ENCODE assay signal across 18 mouse cellular contexts in the genomic region with DNA sequence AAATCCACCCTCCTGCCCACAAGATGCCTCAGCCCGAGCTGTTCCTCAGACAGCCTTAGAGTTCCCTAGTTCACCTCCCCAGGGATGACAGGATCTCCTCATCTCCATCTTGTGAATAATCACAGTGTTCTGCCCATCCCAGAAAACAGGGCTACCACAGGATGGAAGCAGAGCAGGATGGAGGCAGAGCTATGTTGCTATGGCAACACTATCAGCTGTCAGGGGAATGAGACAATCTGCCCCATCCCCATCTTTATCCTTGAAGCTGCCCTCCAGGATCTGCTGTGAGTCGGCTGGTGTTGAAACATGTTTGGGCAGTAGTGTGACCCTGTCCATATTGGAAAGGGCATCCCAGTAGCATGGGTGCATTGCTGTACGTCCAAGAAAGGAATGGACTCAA. TPM values are rescaled to one million over a fixed set of nuclear protein-coding genes. Genes with fewer than 3 reads are reported as not detected.
DNase-seq lines count a peak whose midpoint lies in the region; ATAC-seq lines count a peak whose summit lies in the region.
"Had no signal": no experiment of that assay in that cellular context is flagged by ENCODE, and none has a peak within 500 bp of the region (broad histone marks: within the 10 kb centered on the region; RNA-seq: fewer than 3 reads in every experiment).

No protein-coding gene starts in this region.

- H3K36me3 ChIP-seq in neural tube, embryonic 12.5 days: no peaks in the 10 kb centered on the region
- H3K36me3 ChIP-seq in hindbrain, embryonic 11.5 days (ENCODE audit: control insufficient read depth, insufficient read depth, low read length): no peaks in the 10 kb centered on the region
- no peaks in the 10 kb centered on the region for H3K36me3 ChIP-seq in midbrain, embryonic 13.5 days
- H3K36me3 ChIP-seq: embryonic facial prominence, embryonic 12.5 days; heart, embryonic 13.5 days; limb, embryonic 12.5 days; liver, embryonic 15.5 days had no signal

- H3K9ac ChIP-seq in neural tube, embryonic 12.5 days: no peak overlapping the region
- H3K9ac ChIP-seq in hindbrain, embryonic 11.5 days (ENCODE audit: low read depth, low read length): no peak overlapping the region
- H3K9ac ChIP-seq in midbrain, embryonic 13.5 days (replicated peaks): no peak overlapping the region
- H3K9ac ChIP-seq: embryonic facial prominence, embryonic 12.5 days; heart, embryonic 13.5 days; limb, embryonic 12.5 days; liver, embryonic 15.5 days had no signal

- DNase-seq in neural tube, embryonic 10.5 days (ENCODE audit: extremely low spot score, low spot score): no peak
- peak; percentile 46 for DNase-seq in hindbrain, embryonic 11.5 days (ENCODE audit: low spot score)
- no peak for DNase-seq in kidney, postnatal 10 days
- DNase-seq in right cerebral cortex, adult 18-20 months: no peak
- DNase-seq: cerebellum, postnatal 25 days; gastrocnemius, postnatal 36 days; kidney, adult 9 months; lung, postnatal 36 days had no signal

- H3K27me3 ChIP-seq in neural tube, embryonic 12.5 days (replicated peaks): peaks cover 25% of the 10 kb centered on the region
- peaks cover 2% of the 10 kb centered on the region for H3K27me3 ChIP-seq in hindbrain, embryonic 11.5 days (ENCODE audit: control insufficient read depth, insufficient read depth, low read length)
- peaks cover 16% of the 10 kb centered on the region; the same call in 1 of the 2 replicates for H3K27me3 ChIP-seq in midbrain, embryonic 13.5 days

- ATAC-seq in neural tube, embryonic 12.5 days (ENCODE audit: low FRiP score, low read depth): 0 out of 2 replicates have a peak, but pooled peaks have one; percentile 44
- peak; percentile 61; the same call in 1 of the 2 replicates for ATAC-seq in hindbrain, embryonic 11.5 days (ENCODE audit: low FRiP score)
- peak; percentile 86 for ATAC-seq in midbrain, embryonic 13.5 days
- ATAC-seq in erythroid progenitor cell, adult 5-6 weeks (replicated peaks; ENCODE audit: low FRiP score, poor library complexity, severe bottlenecking): no peak

- H3K4me1 ChIP-seq in neural tube, embryonic 12.5 days: peaks cover 18% of the 10 kb centered on the region
- 0 out of 2 replicates have a peak, but pooled peaks cover 2% of the 10 kb centered on the region for H3K4me1 ChIP-seq in hindbrain, embryonic 11.5 days (replicated peaks; ENCODE audit: control insufficient read depth, insufficient read depth, low read length)
- peaks cover 34% of the 10 kb centered on the region for H3K4me1 ChIP-seq in midbrain, embryonic 13.5 days (replicated peaks)
- H3K4me1 ChIP-seq: liver, embryonic 15.5 days had no signal

- no peak overlapping the region for H3K4me3 ChIP-seq in neural tube, embryonic 12.5 days
- no peak overlapping the region for H3K4me3 ChIP-seq in hindbrain, embryonic 11.5 days (ENCODE audit: low read depth, low read length)
- no peak overlapping the region for H3K4me3 ChIP-seq in midbrain, embryonic 13.5 days (replicated peaks)
- H3K4me3 ChIP-seq: embryonic facial prominence, embryonic 12.5 days; heart, embryonic 13.5 days; limb, embryonic 12.5 days; liver, embryonic 15.5 days had no signal

- no peak overlapping the region for H3K4me2 ChIP-seq in neural tube, embryonic 12.5 days (replicated peaks)
- no peak overlapping the region for H3K4me2 ChIP-seq in hindbrain, embryonic 11.5 days (replicated peaks; ENCODE audit: low read depth, low read length)
- H3K4me2 ChIP-seq in midbrain, embryonic 13.5 days (replicated peaks): 0 out of 2 replicates have a peak overlapping the region, but pooled peaks have one; percentile 7
- H3K4me2 ChIP-seq: embryonic facial prominence, embryonic 12.5 days; heart, embryonic 13.5 days; limb, embryonic 12.5 days; liver, embryonic 15.5 days had no signal

- H3K27ac ChIP-seq in neural tube, embryonic 12.5 days: no peak overlapping the region
- H3K27ac ChIP-seq in hindbrain, embryonic 11.5 days (ENCODE audit: low read depth, low read length): no peak overlapping the region
- peak overlapping the region; percentile 65 for H3K27ac ChIP-seq in midbrain, embryonic 13.5 days
- H3K27ac ChIP-seq: embryonic facial prominence, embryonic 12.5 days; heart, embryonic 13.5 days; limb, embryonic 12.5 days; liver, embryonic 15.5 days had no signal

- H3K9me3 ChIP-seq in neural tube, embryonic 12.5 days: no peaks in the 10 kb centered on the region
- H3K9me3 ChIP-seq in hindbrain, embryonic 11.5 days (ENCODE audit: control insufficient read depth, low read length): no peaks in the 10 kb centered on the region
- H3K9me3 ChIP-seq in midbrain, embryonic 13.5 days: no peaks in the 10 kb centered on the region; the same call in 1 of the 2 replicates
- H3K9me3 ChIP-seq: embryonic facial prominence, embryonic 12.5 days; heart, embryonic 13.5 days; limb, embryonic 12.5 days; liver, embryonic 15.5 days had no signal

- 54% methylated on average over 3 of the region's 3 CpGs for WGBS in neural tube, embryonic 12.5 days
- 59% methylated on average over 3 of the region's 3 CpGs for WGBS in hindbrain, embryonic 11.5 days
- WGBS in midbrain, embryonic 13.5 days: 27% methylated on average over 3 of the region's 3 CpGs

RNA-seq across cellular contexts. Expression of a gene that starts 9.5 kb away (rescaled TPM):
- polyA plus RNA-seq in neural tube, embryonic 12.5 days (2016; fragmentation: Nextera tagmentation; extraction: Ambion mirVana): not detected in 2 replicates
- polyA plus RNA-seq in hindbrain, embryonic 11.5 days (2014; fragmentation: Nextera tagmentation; extraction: Ambion mirVana): not detected in 2 replicates
- not detected in 2 replicates for polyA plus RNA-seq in midbrain, embryonic 13.5 days (2015; fragmentation: Nextera tagmentation; extraction: Ambion mirVana)
- total RNA-seq in erythroid progenitor cell, adult 5-6 weeks (2015; ENCODE audit: low replicate concordance): not detected in 2 replicates
- not detected in 2 replicates for total RNA-seq in erythroid progenitor cell, adult 5-6 weeks (2017; ENCODE audit: low replicate concordance)
- total RNA-seq: gastrocnemius, postnatal 36 days; hematopoietic stem cell, adult 5-6 weeks; layer of hippocampus, postnatal 14 days; monocyte, adult 5-6 weeks had no signal
- polyA plus RNA-seq: embryonic facial prominence, embryonic 12.5 days; heart, embryonic 13.5 days; limb, embryonic 12.5 days; liver, embryonic 15.5 days had no signal

RNA-seq across cellular contexts. Expression of a gene that starts 19.2 kb away (rescaled TPM):
- polyA plus RNA-seq in neural tube, embryonic 12.5 days (2016; fragmentation: Nextera tagmentation; extraction: Ambion mirVana): 0.11 and 0.20 TPM in 2 replicates
- 0.70 and 1.2 TPM in 2 replicates for polyA plus RNA-seq in hindbrain, embryonic 11.5 days (2014; fragmentation: Nextera tagmentation; extraction: Ambion mirVana)
- polyA plus RNA-seq in midbrain, embryonic 13.5 days (2015; fragmentation: Nextera tagmentation; extraction: Ambion mirVana): not detected in 2 replicates
- not detected in 2 replicates for total RNA-seq in erythroid progenitor cell, adult 5-6 weeks (2015; ENCODE audit: low replicate concordance)
- not detected in 2 replicates for total RNA-seq in erythroid progenitor cell, adult 5-6 weeks (2017; ENCODE audit: low replicate concordance)
- total RNA-seq: gastrocnemius, postnatal 36 days; hematopoietic stem cell, adult 5-6 weeks; monocyte, adult 5-6 weeks had no signal
- polyA plus RNA-seq: limb, embryonic 12.5 days had no signal

RNA-seq across cellular contexts. Expression of a gene that starts 21.5 kb away (rescaled TPM):
- polyA plus RNA-seq in neural tube, embryonic 12.5 days (2016; fragmentation: Nextera tagmentation; extraction: Ambion mirVana): not detected in 2 replicates
- polyA plus RNA-seq in hindbrain, embryonic 11.5 days (2014; fragmentation: Nextera tagmentation; extraction: Ambion mirVana): not detected in 2 replicates
- not detected in 2 replicates for polyA plus RNA-seq in midbrain, embryonic 13.5 days (2015; fragmentation: Nextera tagmentation; extraction: Ambion mirVana)
- not detected in 2 replicates for total RNA-seq in erythroid progenitor cell, adult 5-6 weeks (2015; ENCODE audit: low replicate concordance)
- not detected in 2 replicates for total RNA-seq in erythroid progenitor cell, adult 5-6 weeks (2017; ENCODE audit: low replicate concordance)
- total RNA-seq: gastrocnemius, postnatal 36 days; hematopoietic stem cell, adult 5-6 weeks; layer of hippocampus, postnatal 14 days; monocyte, adult 5-6 weeks had no signal
- polyA plus RNA-seq: embryonic facial prominence, embryonic 12.5 days; limb, embryonic 12.5 days had no signal

RNA-seq across cellular contexts. Expression of a gene that starts 32.2 kb away (rescaled TPM):
- 5.6 TPM in 2 replicates for polyA plus RNA-seq in neural tube, embryonic 12.5 days (2016; fragmentation: Nextera tagmentation; extraction: Ambion mirVana)
- 2.9 and 3.1 TPM in 2 replicates for polyA plus RNA-seq in hindbrain, embryonic 11.5 days (2014; fragmentation: Nextera tagmentation; extraction: Ambion mirVana)
- 7.3 and 7.6 TPM in 2 replicates for polyA plus RNA-seq in midbrain, embryonic 13.5 days (2015; fragmentation: Nextera tagmentation; extraction: Ambion mirVana)
- not detected in 2 replicates for total RNA-seq in erythroid progenitor cell, adult 5-6 weeks (2015; ENCODE audit: low replicate concordance)
- not detected in 2 replicates for total RNA-seq in erythroid progenitor cell, adult 5-6 weeks (2017; ENCODE audit: low replicate concordance)
- total RNA-seq: hematopoietic stem cell, adult 5-6 weeks; monocyte, adult 5-6 weeks had no signal
